Mouse (Mus musculus) intestine, postnatal 0 days (tissue): ENCODE results near the gene Ppp2r5d. TPM values are rescaled to one million over a fixed set of nuclear protein-coding genes. Genes with fewer than 3 reads are reported as not detected.

Experiments used
- ATAC-seq: fragments of 200-750 bp; cut with Nextera tagmentation; 2 replicates; pipeline ENCODE4 v1.8.0; 2017; ENCODE audit warnings: mild to moderate bottlenecking, moderate TSS enrichment, moderate library complexity
- H3K27ac ChIP-seq: fragments of 300-500 bp; sonication (generic); 2 replicates; pipeline ENCODE4 v1.5.1; 2014; ENCODE audit warnings: mild to moderate bottlenecking, low read depth, low read length, moderate library complexity
- H3K27me3 ChIP-seq: fragments of 300-500 bp; sonication (generic); replicated peaks from 2 replicates; pipeline ENCODE4 v1.6.1; 2014; ENCODE audit warnings: low read length, mixed read lengths; ENCODE audit not compliant: control insufficient read depth, insufficient read depth
- H3K36me3 ChIP-seq: fragments of 300-500 bp; sonication (generic); 2 replicates; pipeline ENCODE4 v1.6.1; 2014; ENCODE audit warnings: mild to moderate bottlenecking, moderate library complexity; ENCODE audit not compliant: control insufficient read depth, insufficient read depth
- H3K4me1 ChIP-seq: fragments of 300-500 bp; sonication (generic); replicated peaks from 2 replicates; pipeline ENCODE4 v1.6.1; 2014; ENCODE audit warnings: antibody characterized with exemption, low read length, mixed read lengths; ENCODE audit not compliant: control insufficient read depth, insufficient read depth
- H3K4me2 ChIP-seq: fragments of 300-500 bp; sonication (generic); replicated peaks from 2 replicates; pipeline ENCODE4 v1.6.1; 2014; ENCODE audit warnings: low read depth, mild to moderate bottlenecking, moderate library complexity
- H3K4me3 ChIP-seq: fragments of 300-500 bp; sonication (generic); 2 replicates; pipeline ENCODE4 v1.5.1; 2014; ENCODE audit warnings: low read depth, low read length
- H3K9ac ChIP-seq: fragments of 300-500 bp; sonication (generic); 2 replicates; pipeline ENCODE4 v1.6.1; 2014; ENCODE audit warnings: mild to moderate bottlenecking, low read depth, low read length
- H3K9me3 ChIP-seq: fragments of 300-500 bp; sonication (generic); 2 replicates; pipeline ENCODE4 v1.6.1; 2016; ENCODE audit warnings: mixed run types; ENCODE audit not compliant: control insufficient read depth
- CTCF ChIP-seq: sonication (generic); IDR thresholded peaks from 2 replicates; pipeline ENCODE4 v1.5.1; 2016; ENCODE audit warnings: low read depth, mild to moderate bottlenecking, control low read depth, antibody characterized with exemption, moderate library complexity
- WGBS: fragments of 180-500 bp; shearing (Covaris S2); extraction: QIAGEN DNeasy Blood & Tissue Kit; methylation state at CpG from one replicate; pipeline ENCODE4 v1.1.7; 2014; 5-methylcytosine and 5-hydroxymethylcytosine counted together
- polyA plus RNA-seq: library from polyadenylated mRNA; unstranded; fragments of >200 nt; fragmentation: Nextera tagmentation; extraction: Ambion mirVana; gene quantifications from 2 replicates; pipeline ENCODE4 v1.2.1, GENCODE M21; 2015

Gene Ppp2r5d
- polyA plus RNA-seq, 1 experiment from 2014 or later: 25.9 TPM

GRCm38 (mm10) chr17:46669911-46670310 lies 35.0 kb downstream of the Ppp2r5d start:
- Histone ChIP-seq H3K4me3 (no peak overlapping the region), H3K9ac (no peak overlapping the region), H3K27ac (no peak overlapping the region), H3K36me3 (peaks cover 34% of the 10 kb centered on the region), H3K4me2 (no peak overlapping the region), H3K9me3 (no peaks in the 10 kb centered on the region), H3K27me3 (no peaks in the 10 kb centered on the region), H3K4me1 (0 out of 2 replicates have a peak, but pooled peaks cover 3% of the 10 kb centered on the region)
- TF ChIP-seq CTCF: no peak
- no peak for ATAC-seq
- 96% methylated on average over 10 of the region's 10 CpGs for WGBS

DNA sequence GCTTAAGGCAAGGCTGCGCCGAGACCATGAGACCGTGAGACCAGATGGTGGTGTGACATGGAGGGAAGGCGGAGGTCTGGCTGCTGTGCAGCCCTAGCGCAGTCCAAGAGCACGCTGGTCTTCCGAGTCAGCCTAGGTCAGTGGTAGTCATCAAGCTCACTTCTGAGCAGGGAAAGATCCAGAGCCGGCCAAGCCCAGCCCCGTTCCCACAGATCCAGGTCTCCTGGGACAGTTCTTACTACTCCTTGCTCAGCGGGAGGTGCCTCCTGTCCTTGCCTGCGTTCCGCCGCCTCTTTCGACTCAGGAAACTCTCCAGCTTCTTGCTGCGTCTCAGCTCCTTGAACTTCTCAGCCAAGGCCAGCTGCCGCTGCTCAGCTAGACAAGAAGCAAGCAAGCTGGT lies 37.2 kb downstream of the Ppp2r5d start:
- Histone ChIP-seq H3K9ac (no peak overlapping the region), H3K4me2 (no peak overlapping the region), H3K9me3 (no peaks in the 10 kb centered on the region), H3K27ac (no peak overlapping the region), H3K27me3 (no peaks in the 10 kb centered on the region), H3K4me3 (no peak overlapping the region), H3K4me1 (no peaks in the 10 kb centered on the region), H3K36me3 (peaks cover 52% of the 10 kb centered on the region)
- WGBS: 87% methylated on average over 16 of the region's 16 CpGs
- TF ChIP-seq CTCF: no peak
- no peak for ATAC-seq

DNA sequence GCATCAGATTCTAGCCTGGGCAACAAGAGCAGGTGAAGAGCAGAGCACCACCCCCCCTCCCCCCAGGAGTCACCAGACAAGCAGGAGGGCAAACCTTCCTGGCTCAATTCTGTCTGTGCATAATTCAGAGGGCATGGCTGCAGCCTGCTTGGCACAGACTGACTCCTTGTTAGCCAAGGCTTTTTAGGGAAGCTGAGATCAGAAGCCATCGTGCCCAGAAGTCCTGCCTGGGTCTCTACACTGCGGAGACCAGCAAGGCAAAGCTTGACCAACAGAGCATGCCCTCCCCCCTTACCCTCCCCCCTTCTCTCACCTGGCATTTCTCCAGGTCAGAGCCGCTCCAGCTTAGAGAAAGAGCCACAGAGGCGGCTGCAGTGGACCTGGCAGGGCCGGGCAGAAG lies 42.2 kb downstream of the Ppp2r5d start:
- no peak for ATAC-seq
- H3K36me3 ChIP-seq: peaks cover 83% of the 10 kb centered on the region
- H3K9me3 ChIP-seq: no peaks in the 10 kb centered on the region
- no peak for TF ChIP-seq CTCF
- no peak overlapping the region for H3K4me3 ChIP-seq
- no peaks in the 10 kb centered on the region for H3K27me3 ChIP-seq
- no peak overlapping the region for H3K9ac ChIP-seq
- H3K4me1 ChIP-seq: no peaks in the 10 kb centered on the region
- H3K27ac ChIP-seq: no peak overlapping the region
- no peak overlapping the region for H3K4me2 ChIP-seq
- WGBS: 86% methylated on average over 5 of the region's 5 CpGs

GRCm38 (mm10) chr17:46661981-46662380 lies 42.9 kb downstream of the Ppp2r5d start:
- H3K4me1 ChIP-seq: no peaks in the 10 kb centered on the region
- H3K27ac ChIP-seq: no peak overlapping the region
- H3K27me3 ChIP-seq: no peaks in the 10 kb centered on the region
- H3K9me3 ChIP-seq: no peaks in the 10 kb centered on the region
- no peak overlapping the region for H3K9ac ChIP-seq
- 91% methylated on average over 12 of the region's 12 CpGs for WGBS
- peaks cover 86% of the 10 kb centered on the region for H3K36me3 ChIP-seq
- no peak overlapping the region for H3K4me3 ChIP-seq
- no peak for TF ChIP-seq CTCF
- H3K4me2 ChIP-seq: no peak overlapping the region
- ATAC-seq: no peak

GRCm38 (mm10) chr17:46661351-46661750 lies 43.6 kb downstream of the Ppp2r5d start:
- Histone ChIP-seq H3K36me3 (peaks cover 91% of the 10 kb centered on the region), H3K4me2 (no peak overlapping the region), H3K4me1 (no peaks in the 10 kb centered on the region), H3K4me3 (no peak overlapping the region), H3K27ac (no peak overlapping the region), H3K9ac (no peak overlapping the region), H3K9me3 (no peaks in the 10 kb centered on the region), H3K27me3 (no peaks in the 10 kb centered on the region)
- 94% methylated on average over 9 of the region's 9 CpGs for WGBS
- no peak for ATAC-seq
- TF ChIP-seq CTCF: no peak

DNA sequence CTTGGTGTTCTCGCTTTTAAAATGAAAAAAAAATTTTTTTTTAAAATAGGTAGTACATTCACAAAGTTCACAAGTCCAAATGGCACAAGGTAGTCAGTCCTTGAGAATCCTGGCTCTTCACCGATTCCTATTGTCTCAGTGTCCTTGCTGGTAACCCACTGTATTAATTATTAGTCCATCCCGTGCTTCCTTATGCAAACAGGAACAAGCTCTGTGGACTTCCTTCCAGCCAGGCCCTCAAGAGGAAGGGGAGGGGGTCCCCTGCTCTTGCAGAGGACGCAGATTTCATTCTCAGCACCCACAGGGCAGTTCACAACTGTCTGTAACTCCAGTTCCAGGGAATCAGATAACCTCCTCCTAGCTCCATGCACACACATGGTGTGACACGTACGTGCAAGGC lies 48.9 kb downstream of the Ppp2r5d start:
- no peak overlapping the region for H3K9ac ChIP-seq
- WGBS: 75% methylated on average over 6 of the region's 6 CpGs
- no peaks in the 10 kb centered on the region for H3K27me3 ChIP-seq
- ATAC-seq: no peak
- H3K4me3 ChIP-seq: no peak overlapping the region
- TF ChIP-seq CTCF: no peak
- H3K4me1 ChIP-seq: no peaks in the 10 kb centered on the region
- peaks cover 74% of the 10 kb centered on the region for H3K36me3 ChIP-seq
- no peak overlapping the region for H3K4me2 ChIP-seq
- H3K27ac ChIP-seq: no peak overlapping the region; the same call in 1 of the 2 replicates
- no peaks in the 10 kb centered on the region for H3K9me3 ChIP-seq
